Mouse (Mus musculus): ENCODE measurements around the gene Cacng2.

GRCm38 (mm10) chr15:77956404-77956901, 163.4 kb downstream of the Cacng2 start, which contains the start of gene Foxred2:
- TF ChIP-seq CTCF (IDR thresholded peaks at IDR 0.05; ENCODE audit: control insufficient read depth, insufficient read depth, insufficient read length) = peak; percentile 75
- TF ChIP-seq MAX (IDR thresholded peaks at IDR 0.05) = peak; percentile 98
- no peak for TF ChIP-seq MYOG (IDR thresholded peaks at IDR 0.05; ENCODE audit: control insufficient read depth, extremely low read depth, insufficient read length)
- TF ChIP-seq CEBPB (IDR thresholded peaks at IDR 0.05; ENCODE audit: low read depth) = no peak
- no peak for TF ChIP-seq MYOD1 (IDR thresholded peaks at IDR 0.05; ENCODE audit: control insufficient read depth, insufficient read length, low read depth)
- peak; percentile 91 for TF ChIP-seq USF1 (IDR thresholded peaks at IDR 0.05; ENCODE audit: low read depth)
- no peak for TF ChIP-seq FOSL1 (IDR thresholded peaks at IDR 0.05; ENCODE audit: insufficient read depth, low read length, poor library complexity, severe bottlenecking)

Measured in C2C12 (cell line).